Mouse (Mus musculus): ENCODE measurements around the gene Rhox2a.
"Not testable (repeated sequence)": the region's sequence is repeated elsewhere in the genome, so short reads cannot be mapped to it uniquely, and the experiment has no call there.

Rhox2a gene

DNA sequence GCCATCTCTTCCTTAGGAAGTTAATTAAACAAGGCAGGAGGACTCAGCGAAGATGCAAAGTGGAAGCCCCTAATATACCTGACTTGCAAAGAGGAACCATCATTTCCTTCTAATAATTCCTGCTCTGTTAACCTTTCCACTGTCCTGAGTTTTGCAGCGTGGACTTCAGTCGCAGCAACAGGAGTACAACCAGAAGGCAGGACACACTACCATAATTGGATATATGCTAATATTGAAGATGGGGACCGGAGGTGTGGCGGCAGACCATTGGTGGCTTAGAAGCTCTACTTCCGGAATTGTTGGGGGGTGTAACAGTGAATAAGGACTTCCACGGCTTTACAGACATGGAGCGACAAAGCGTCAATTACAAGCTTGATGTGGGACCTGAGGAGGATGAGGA, at the start of gene Rhox2a:
TSS of gene Rhox2a (plus strand) at position 301 of the 400 bp plus-strand sequence.
- not testable (repeated sequence) for DNase-seq (ENCODE audit: low read depth, low spot score)

DNA sequence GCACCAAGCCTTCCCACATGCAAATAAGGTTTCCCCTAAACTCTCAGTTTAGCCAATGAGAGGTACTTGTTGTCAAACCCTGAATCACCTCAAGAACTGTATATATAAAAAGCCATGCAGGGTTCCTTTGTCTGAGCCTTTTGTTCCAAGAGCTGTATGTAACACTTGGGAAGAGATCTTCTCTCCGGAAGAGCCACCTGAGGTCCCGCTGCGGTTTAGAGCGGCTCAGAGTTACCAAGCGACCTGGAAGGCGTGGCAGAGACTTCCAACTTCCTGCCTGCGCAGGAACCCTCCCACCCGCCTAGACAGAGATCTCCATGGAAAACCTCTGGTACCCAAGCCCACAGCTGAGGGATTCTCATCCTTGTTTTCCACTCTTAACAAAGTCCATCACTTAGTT, 46.1 kb upstream of the Rhox2a start:
- no peak for DNase-seq (ENCODE audit: low read depth, low spot score)

DNA sequence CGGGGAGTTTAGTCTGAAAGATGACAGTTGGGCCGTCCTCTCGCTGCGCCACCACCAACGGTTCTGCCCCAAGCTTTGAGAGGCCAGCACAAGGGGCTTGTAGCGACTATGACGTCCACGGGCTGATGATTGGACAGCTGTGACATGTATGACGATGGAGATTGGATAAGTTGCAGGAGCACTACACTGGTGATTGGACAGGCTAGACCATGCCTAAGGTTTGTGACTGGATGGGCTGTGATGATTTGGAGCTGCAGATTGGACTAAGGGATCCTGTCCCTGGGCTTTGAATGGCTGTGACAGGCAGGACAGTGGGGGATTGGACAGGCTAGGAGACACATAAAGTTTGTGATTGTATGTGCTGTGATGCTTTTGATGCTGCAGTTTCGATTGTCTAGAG, 33.8 kb upstream of the Rhox2a start, which contains the start of gene Gm9:
TSS of gene Gm9 (minus strand) at position 101 of the 400 bp plus-strand sequence.
- no peak for DNase-seq (ENCODE audit: low read depth, low spot score)

- not testable (repeated sequence) for DNase-seq (ENCODE audit: low read depth, low spot score)
These were observed 22.6 kb upstream of the Rhox2a start, which contains the start of gene Rhox1 for GRCm38 (mm10) chrX:37222158-37222557. Gene Rhox1 (minus strand): TSS chrX:37222258.

- DNase-seq (ENCODE audit: low read depth, low spot score) = not testable (repeated sequence)
These were observed 4.8 kb downstream of the Rhox2a start, which contains the start of gene Rhox3a for GRCm38 (mm10) chrX:37249619-37250018. Gene Rhox3a (plus strand): TSS chrX:37249919.

DNA sequence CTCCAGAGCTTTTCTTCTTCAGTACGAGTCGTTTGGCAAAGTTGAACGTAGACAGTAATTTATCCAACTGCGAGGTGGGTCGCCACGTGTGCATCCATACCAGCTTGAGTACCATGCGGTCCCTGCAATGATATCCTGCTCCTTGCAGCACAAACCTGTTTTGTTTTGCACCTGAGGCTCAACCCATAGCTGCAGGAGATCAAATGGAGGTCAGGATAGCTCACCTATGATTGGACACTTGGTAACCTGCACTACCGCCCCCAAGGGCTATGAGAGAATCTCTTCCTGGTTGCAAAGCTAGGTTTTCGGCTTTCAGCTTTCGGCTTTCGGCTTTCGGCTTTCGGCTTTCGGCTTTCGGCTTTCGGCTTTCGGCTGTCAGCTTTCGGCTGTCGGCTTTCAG, 20.3 kb downstream of the Rhox2a start, which contains the start of gene Rhox4a:
TSS of gene Rhox4a (plus strand) at position 301 of the 400 bp plus-strand sequence.
- DNase-seq (ENCODE audit: low read depth, low spot score) = not testable (repeated sequence)

Data from WW6 (cell line).